Mouse (Mus musculus): ENCODE data around the gene Dpagt1.
"Not testable (repeated sequence)": the region's sequence is repeated elsewhere in the genome, so short reads cannot be mapped to it uniquely, and the experiment has no call there.

Dpagt1 gene

DNA sequence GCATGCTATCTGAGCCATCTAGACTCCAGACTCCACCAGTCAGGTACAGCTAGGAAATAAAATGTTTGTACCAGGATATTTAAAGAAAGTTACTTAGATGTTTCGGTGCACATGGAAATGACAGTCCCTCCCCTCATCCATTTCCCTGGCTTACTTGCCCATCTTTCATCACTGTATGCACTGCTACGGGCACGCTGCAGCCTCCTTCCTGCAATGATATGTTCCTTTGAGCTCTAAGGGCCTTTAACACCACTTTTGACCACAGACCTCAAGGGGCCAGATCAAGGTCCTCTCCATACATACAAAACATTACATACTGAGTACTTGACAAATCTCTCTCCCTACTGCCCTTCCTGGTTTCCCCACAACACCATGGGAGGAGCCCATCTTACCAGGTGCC is 11.1 kb downstream of the Dpagt1 start:
- in situ Hi-C loops (cut with MboI; ENCODE audit: low sequenced_read_pairs) = no loop called here

DNA sequence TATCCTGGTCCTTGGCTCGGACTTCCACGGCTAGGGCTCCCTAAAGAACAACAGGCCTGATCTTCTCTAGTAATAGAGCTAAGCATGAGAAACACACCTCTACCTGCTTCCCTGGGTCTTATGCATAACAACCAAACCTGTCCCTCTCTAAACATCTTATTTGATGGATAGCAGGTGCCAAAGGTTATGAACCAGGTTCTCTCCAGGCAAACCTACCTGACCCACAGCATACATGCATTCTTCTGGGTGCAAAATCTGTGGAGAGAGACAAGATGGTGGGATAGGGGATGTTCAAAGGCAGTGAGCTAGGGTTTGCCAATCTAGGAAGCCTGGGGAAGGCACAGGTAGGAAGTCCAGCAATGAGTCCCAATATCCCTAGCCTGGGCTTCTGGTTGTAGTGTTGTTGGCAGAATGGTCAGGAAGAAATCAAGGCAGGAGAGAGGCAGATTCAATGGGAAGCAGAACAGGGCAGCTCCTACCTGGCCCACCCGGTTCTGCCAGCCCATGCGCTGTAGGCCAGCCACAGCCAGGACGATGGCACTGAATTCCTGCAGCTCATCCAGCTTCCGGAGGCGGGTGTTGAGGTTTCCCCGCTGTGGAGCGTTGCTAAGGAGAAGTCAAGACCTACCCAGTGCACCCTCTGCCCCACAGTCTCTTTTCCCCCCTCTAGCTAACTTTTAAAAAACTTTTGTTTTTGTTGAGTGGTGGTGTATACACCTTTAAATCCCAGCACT is 11.8 kb downstream of the Dpagt1 start:
- in situ Hi-C loops (cut with MboI; ENCODE audit: low sequenced_read_pairs) = no loop called here

DNA sequence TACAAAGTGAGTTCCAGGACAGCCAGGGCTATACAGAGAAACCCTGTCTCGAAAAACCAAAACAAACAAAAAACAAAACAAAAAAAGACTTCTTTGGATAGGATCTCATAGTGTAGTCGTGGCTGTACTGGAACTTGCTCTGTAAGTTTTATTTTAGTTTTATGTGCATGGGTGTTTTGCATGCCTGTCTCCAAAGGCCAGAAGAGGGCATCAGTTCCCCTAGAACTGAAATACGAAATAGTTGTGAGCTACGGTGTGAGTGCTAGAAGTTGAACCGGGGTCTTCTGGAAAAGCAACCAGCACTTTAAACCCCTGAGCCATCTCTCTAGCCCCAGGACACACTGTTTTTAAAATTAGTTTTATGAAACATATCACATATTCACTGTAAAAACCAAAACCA is 12.8 kb downstream of the Dpagt1 start:
- in situ Hi-C loops (cut with MboI; ENCODE audit: low sequenced_read_pairs) = no loop called here

DNA sequence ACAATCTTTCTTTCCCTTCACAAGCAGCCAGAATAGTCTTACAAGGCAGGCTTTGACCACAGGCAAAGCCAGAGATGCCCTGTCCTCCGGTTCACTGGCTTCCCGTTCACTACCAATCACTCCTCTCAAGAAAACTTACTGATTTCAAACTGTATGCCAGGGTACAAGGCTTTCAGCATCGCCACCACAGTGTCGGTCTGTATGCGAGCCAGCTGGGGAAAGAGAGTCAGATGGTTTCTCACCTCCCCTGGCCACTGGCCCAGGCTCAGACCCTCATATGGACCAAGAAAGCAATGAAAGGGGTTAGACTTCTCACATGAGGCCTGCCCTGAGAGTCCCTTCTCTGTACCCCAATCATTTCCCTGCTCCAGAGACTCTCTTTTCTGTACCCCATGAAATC is 15.7 kb downstream of the Dpagt1 start:
- in situ Hi-C loops (cut with MboI; ENCODE audit: low sequenced_read_pairs) = no loop called here

DNA sequence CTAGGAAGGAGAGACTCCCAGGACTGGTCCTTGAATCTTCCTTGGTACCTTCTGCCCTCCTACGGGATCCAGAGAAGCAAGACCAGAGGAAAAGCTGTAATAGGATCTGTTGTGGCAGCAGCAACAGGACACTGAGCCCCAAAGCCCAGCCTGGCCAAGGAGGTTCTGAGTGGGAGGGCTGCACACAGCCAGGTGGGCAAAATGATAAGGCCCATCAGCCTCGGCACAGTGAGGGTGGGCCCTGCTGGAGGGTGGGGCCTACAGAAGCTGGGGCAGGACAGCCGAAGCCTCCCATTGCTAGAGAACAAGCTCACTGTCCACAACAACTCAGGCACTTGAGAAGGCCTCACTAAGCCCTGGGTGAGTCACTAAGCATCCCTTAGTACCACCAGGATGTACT is 16.4 kb downstream of the Dpagt1 start:
- in situ Hi-C loops (cut with MboI; ENCODE audit: low sequenced_read_pairs) = no loop called here

DNA sequence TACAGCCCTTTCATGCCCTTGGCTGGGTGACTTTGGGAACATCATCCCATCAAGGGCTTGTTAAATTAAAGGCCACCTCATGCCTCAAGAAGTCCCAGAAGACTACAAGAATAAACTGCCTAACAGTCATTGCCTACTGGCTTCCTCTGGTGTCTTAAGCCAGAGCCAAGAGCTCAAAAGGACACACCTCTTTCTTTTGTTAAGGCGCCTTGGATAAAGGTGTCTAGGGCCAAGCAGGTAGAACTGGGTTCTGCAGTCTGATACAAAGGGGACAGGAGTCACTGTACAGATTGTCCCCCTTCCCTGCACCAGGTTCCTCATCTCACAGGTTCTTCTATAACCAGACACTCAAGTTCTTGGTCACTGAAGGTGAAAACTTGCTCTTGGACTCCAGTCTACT is 16.8 kb downstream of the Dpagt1 start:
- in situ Hi-C loops (cut with MboI; ENCODE audit: low sequenced_read_pairs) = no loop called here

DNA sequence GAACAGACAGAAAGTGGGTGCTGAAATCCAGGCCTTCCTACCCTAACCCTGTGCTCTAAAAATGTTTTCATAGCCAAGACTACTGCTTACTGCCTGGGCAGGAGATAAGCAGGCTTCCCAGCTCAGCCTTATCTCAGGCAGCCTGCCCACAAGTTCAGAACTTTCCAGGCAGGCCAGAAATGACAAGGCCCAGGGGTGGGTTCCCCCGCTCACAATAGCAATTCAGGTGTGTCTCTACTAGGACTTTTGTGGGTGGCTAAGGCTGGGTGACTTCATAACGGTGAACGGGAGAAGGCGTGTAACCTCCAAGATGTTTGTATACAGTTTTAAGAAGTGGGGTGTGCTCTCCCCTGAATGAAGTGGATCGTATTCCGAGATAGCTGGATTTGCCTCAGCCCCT is 17.5 kb downstream of the Dpagt1 start:
- in situ Hi-C loops (cut with MboI; ENCODE audit: low sequenced_read_pairs) = no loop called here

DNA sequence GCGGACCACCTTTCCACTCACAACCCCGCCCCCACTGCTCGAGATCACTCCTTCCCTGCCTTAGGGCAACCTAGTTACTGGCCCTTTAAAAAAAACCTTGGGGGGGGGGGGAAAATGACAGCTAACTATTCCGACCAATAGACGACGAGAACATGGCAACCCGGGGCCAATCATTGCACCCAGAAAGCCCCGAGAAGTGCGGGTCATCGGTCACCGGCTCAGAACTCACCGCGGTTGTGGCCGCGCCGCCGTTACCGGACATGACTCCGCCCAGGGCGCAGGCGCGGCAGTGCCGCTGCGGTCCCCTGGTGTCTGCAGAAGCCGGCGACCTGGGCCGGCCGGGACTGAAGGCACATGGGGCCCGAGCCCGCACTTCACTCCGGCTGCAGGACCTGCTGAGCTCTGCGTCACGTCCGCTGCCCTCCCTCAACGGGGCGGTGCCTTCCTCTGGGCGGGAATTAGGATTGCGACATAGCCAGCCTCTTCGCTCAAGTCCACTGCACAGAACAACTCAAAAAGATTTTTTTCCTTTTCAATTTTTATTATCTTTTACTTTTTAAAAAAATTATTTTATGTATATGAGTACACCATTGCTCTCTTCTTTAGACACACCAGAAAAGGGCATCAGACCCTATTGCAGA is 18.1 kb downstream of the Dpagt1 start, which contains the start of gene Hmbs:
TSS of gene Hmbs (minus strand) at position 448 of the 641 bp plus-strand sequence.
- in situ Hi-C loops (cut with MboI; ENCODE audit: low sequenced_read_pairs) = no loop called here

DNA sequence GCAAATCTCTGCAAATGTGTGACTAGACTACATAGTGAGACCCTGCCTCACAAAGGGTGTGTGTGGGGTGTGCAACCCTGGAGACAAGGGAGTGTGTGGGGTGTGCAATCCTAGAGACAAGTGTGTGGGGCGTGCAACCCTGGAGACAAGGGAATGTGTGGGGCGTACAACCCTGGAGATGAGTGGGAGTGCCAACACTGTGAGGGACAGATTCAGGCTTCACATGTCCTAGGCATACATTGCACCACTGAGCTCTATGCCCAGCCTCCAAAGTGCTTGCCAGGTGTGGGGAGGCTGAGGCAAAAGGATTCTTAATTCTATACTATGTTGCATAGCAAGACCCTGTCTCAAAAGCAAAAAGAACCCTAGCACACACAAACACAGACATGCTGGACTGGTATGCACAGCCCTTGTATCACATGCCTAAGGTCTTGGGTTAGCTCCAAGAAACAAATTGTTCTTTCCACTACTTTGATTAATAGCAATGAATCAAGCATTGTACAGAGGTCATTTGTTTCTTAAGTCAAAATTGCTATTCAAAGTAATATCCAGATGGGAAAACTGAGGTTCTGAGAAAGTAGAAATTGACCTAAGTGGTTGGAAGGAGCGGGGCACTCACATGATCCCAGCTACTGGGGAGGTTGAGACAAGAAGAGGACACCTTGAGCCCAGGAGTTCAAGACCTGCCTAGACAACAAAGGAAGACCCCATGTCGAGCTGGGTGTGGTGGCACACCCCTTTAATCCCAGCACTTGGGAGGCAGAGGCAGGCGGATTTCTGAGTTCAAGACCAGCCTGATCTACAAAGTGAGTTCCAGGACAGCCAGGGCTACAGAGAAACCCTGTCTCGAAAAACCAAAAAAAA is 20.0 kb downstream of the Dpagt1 start:
- in situ Hi-C loops (cut with MboI; ENCODE audit: low sequenced_read_pairs) = no loop called here

DNA sequence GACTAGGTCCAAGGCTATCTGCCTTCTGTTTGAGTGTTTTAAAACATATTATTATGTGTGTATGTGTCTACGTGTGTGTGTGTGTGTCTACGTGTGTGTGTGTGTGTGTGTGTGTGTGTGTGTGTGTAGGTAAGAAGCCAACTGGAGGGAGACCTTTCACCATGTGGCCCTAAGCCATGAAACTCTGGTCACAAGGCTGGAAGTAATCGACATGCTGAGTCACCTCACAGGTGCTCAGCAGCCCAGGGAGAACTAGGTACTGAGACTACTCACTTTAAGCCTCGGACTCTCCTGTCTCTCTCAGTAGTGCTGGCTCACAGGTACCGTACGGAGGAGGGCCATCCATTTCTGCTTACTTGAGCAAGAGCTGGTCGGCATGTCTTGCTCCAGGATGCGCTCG is 21.3 kb downstream of the Dpagt1 start:
- in situ Hi-C loops (cut with MboI; ENCODE audit: low sequenced_read_pairs) = no loop called here

DNA sequence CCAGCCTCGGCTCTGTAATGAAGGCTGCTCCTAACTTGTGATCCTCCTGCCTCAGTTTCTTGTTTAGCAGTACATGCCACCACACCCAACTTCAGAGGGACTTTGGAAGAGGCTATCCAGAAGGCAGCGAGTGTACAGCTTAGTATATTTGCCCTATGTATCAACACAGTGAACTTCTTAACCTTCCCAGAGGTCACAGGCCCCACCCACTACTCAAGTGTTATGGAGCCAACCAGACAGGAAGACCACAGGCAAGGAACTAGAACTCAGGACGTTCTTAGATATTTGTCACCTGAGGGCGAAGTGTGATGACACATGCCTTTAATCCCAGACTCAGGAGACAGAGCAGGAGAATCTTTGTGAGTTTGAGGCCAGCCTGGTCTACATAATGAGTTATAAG is 21.8 kb downstream of the Dpagt1 start:
- in situ Hi-C loops (cut with MboI; ENCODE audit: low sequenced_read_pairs) = no loop called here

DNA sequence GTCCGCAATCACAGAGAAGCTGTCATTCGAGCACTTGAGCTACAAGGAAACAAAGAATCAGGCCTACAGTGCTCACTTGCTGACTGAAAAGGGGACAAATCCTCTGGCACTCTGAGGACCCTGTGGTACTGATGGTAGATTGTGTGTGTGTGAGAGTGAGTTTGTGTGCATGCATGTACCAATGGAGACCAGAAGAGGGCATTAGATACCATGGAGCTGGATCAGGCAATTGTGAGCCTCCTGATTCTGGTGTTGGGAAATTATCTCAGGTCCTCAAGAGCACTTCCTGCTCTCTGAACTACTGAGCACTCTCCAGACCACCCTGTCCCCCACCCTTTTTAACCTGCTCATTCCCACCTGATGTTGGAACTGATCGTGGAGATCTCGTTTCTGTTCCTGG is 22.7 kb downstream of the Dpagt1 start:
- in situ Hi-C loops (cut with MboI; ENCODE audit: low sequenced_read_pairs) = no loop called here

DNA sequence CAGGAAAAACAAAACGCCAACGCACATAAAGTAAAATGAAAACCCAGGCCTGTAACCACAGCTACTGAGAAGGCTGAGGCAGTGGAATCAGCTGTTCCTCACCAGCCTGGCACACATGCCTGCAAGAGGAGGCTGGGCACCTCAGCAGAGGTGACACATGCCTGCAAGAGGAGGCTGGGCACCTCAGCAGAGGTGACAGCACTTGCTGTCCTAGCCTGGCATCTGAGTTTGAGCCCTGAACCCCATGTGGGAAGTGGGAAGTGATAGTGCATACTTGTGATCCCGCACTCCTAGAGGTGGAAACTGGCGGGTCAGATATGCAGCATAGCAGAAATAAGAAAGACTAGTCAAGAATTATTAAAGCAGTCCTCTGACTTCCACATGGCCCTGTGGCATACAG is 25.6 kb downstream of the Dpagt1 start:
- in situ Hi-C loops (cut with MboI; ENCODE audit: low sequenced_read_pairs) = no loop called here

DNA sequence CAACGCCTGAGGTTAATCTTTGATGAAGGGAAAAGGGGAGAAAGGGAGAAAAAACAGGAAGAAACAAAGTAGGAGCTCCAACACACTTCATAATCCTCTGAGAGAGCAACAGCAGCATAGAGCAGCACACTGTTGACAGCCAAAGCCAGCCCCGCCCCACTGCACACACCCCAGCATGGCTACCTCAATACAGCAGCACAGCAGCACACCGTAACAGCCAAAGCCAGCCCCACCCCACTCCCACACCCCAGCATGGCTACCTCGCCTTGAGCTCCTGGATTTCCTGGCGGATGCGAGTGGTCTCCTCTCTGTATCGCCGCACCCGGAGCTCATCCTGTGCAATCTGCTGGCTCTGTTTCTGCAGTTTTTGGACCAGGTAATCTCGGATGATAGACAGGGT is 26.5 kb downstream of the Dpagt1 start:
- in situ Hi-C loops (cut with MboI; ENCODE audit: low sequenced_read_pairs) = no loop called here

DNA sequence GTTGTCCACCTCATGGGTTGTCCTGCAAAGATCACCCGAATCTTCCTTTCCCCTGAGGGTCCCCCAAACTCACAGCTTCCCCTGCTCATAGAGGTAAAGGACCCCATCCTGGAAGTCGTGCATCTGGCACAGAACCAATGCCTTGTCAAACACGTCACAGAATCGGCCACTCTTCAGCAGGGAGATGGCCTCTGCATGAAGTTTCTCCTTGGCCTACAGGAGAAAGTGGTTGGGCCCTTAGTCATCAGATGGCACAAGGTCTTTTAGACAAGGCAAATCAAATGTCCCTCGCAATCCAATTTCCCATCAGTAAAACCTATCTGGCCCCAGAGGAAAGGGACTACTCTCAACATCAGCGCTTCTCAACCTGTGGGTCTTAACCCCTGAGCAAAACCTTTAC is 27.3 kb downstream of the Dpagt1 start:
- in situ Hi-C loops (cut with MboI; ENCODE audit: low sequenced_read_pairs) = no loop called here

DNA sequence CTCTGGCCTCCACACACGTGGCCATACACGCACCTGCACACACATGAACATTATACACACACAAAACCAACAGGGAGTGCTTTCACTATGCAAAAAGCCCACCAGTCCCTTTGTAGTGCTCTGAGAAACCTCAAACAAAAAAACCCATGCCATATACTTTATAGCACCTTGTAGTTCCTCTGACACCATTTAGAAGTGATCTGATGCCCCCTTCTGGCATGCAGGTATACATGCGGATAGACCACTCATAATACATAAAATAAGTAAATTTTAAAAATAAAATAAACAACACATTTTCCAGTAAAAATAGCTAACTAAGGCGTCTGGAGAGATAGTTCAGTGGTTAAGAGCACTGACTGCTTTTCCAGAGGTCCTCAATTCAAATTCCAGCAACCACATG is 31.4 kb downstream of the Dpagt1 start:
- in situ Hi-C loops (cut with MboI; ENCODE audit: low sequenced_read_pairs) = no loop called here

DNA sequence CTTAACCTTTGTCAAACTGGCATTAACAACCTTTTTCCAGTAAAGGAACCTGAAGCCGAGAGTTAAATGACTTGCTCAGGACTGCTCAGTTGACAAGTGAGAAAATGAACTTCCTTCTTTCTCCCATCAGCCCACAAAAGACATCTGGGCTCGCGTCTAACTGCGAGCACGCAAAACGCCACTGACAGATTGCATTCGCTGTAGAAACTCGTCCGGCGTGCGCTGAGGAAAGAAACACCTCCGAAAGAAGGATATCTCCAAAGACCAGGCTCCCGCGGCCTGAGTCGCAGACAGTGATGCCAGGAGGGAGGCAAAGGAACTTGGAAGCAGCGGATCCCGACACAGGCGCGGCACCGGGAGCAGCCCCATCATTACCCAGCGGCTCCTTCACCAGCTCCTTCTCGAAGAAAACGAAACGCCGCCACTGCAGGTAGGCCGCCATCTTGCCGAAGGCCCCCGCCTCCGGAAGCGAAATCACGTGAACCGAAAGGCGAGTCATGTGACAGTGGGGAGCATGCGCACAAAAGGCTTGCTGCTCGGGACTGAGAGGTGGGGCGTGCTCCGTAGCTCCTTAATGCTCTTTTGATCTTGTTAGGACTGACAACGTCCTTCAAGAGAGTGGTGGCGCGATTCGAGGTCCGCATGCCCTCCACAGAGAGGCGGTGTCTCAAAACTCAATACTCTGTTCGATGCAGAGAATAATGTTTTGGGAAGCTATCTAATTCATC is 35.5 kb downstream of the Dpagt1 start, which contains the start of gene Vps11:
TSS of gene Vps11 (minus strand) at position 481 of the 728 bp plus-strand sequence.
- in situ Hi-C loops (cut with MboI; ENCODE audit: low sequenced_read_pairs) = no loop called here

DNA sequence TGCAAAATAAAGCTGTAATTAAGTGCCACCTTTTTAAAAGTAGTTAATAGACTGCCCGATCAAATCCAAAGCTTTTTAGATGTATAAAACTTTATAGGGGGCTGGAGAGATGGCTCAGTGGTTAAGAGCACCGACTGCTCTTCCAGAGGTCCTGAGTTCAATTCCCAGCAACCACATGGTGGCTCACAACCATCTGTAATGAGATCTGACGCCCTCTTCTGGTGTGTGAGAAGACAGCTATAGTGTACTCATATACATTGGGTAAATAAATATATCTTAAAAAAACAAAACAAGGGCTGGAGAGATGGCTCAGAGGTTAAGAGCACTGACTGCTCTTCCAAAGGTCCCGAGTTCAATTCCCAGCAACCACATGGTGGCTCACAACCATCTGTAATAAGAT is 36.1 kb downstream of the Dpagt1 start:
- in situ Hi-C loops (cut with MboI; ENCODE audit: low sequenced_read_pairs) = not testable (repeated sequence)

DNA sequence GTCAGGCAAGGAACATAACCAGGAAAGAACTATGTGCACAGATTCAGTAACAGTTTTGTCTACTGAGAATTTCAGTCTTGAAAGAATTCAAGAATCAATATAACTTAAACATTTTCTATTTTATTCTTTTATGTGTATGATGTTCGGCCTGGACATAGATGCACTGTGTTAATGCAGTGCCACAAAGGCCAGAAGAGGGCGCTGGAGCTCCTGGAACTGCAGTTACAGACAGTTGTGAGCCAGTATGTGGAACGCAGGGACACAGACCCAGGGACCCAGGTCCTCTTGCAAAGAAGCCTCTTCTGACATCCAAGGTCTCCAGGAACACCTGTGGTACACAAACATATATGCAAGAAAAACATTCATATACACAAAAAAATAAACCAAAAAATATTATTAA is 38.7 kb downstream of the Dpagt1 start:
- in situ Hi-C loops (cut with MboI; ENCODE audit: low sequenced_read_pairs) = no loop called here

DNA sequence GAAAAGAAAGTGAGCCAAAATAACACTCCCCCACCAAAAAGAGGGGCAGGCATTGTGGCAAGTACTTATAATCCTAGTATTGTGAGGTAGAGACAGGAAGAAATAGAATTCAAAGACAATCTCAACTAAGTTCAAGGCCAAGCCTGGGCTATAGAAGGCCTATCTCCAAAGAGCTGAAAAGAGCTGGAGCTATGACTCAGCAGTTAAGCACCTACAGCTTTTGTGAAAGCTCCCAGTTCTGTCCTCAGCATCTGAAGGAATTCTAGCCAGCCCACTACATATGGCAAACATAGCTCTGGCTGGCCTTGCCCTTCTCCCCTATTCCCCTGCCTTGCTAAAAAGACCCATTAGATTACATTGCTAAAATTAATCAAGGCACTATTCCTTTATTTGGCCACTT is 47.6 kb downstream of the Dpagt1 start:
- in situ Hi-C loops (cut with MboI; ENCODE audit: low sequenced_read_pairs) = no loop called here

DNA sequence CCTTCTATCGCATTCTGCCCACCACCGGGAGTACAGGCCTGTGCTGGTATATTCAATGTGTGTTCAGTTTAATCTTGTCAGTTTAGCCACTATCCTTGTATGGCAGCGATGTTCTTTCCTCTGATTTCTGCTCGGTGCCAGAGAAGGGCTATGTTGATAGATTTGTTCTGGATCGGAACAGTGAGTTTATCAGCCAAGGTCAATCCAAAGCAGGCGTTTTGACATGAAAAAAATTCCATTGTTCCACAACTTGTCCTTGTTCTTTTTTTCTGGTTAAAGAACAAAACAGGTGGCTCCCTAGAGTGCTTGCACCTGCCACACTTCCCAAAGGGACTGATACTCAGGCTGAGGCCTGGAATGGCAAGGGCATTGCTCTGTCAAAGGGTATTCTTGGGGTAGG is 50.3 kb downstream of the Dpagt1 start:
- in situ Hi-C loops (cut with MboI; ENCODE audit: low sequenced_read_pairs) = no loop called here

Data from CH12F3 (cell line).